Mouse (Mus musculus) olfactory bulb, adult 2 months (tissue): Measurements from ENCODE around the gene Atp6v0b. TPM values are rescaled to one million over a fixed set of nuclear protein-coding genes. Genes with fewer than 3 reads are reported as not detected.

Experiments used
- H3K27ac ChIP-seq: fragments of 200-500 bp; 2 replicates; pipeline ENCODE4 v1.5.1; 2012; ENCODE audit warnings: low read depth, low read length; ENCODE audit not compliant: insufficient read depth
- H3K4me1 ChIP-seq: fragments of 200-500 bp; 2 replicates; pipeline ENCODE4 v1.6.1; 2012; ENCODE audit warnings: low read length; ENCODE audit not compliant: control insufficient read depth, insufficient read depth
- H3K4me3 ChIP-seq: fragments of 200-500 bp; 2 replicates; pipeline ENCODE4 v1.5.1; 2012; ENCODE audit warnings: mild to moderate bottlenecking, low read depth, low read length, moderate library complexity; ENCODE audit not compliant: insufficient read depth
- CTCF ChIP-seq: fragments of 200-500 bp; IDR thresholded peaks from 2 replicates; pipeline ENCODE4 v1.5.1; 2012; ENCODE audit warnings: low read depth, mild to moderate bottlenecking, low read length, moderate library complexity; ENCODE audit not compliant: insufficient read depth
- POLR2A ChIP-seq: fragments of 200-500 bp; IDR thresholded peaks from 2 replicates; pipeline ENCODE4 v1.6.1; 2012; ENCODE audit warnings: mild to moderate bottlenecking, low read depth, low read length, moderate library complexity; ENCODE audit not compliant: insufficient read depth
- WGBS: fragments of 180-500 bp; shearing (Covaris S2); methylation state at CpG from one replicate; pipeline ENCODE4 v1.1.7; 2018; 5-methylcytosine and 5-hydroxymethylcytosine counted together
- polyA plus RNA-seq: library from polyadenylated mRNA; stranded (reverse); fragments of >200 nt; gene quantifications from 2 replicates; pipeline ENCODE4 v1.2.4, GENCODE M21; 2012; ENCODE audit warnings: low replicate concordance; ENCODE audit not compliant: missing spikeins, insufficient read depth, insufficient read length

Gene Atp6v0b
- polyA plus RNA-seq, 1 experiment = not detected

DNA sequence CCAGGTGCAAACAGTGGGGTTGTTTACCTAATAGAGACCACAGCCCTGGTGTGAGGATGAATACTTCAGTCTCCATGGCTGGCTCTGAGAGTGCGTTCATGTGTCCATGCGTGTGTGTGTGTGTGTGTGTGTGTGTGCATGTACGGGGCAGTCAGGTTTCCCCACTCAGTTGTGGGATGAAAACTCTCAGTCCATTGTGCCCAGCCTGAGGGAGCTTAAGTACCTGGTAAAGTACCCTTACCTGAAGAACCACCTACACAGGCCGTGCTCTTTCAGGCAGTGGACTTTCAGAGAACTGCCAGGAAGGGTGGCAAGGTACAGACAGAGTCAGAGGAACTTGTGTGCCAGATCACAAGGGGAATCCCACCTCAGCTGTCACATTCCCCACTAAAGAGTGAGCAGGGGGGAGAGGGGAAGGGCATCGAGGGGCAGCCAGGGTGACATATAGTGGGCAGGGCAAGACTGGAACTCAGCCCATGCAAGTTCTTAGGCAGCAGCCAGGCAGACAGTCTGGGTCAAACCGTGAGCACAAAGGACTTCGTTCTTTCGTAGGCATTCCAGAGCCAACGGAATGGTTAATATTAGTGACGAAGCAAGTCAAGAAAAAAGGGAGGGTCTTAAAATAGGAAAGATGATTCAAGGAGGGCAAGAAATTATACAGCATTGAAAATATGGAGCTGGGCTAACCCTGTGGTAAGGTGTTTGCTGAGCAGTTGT is 34.8 kb downstream of the Atp6v0b start:
- H3K4me3 ChIP-seq = no peak overlapping the region
- H3K4me1 ChIP-seq = peaks cover 10% of the 10 kb centered on the region
- H3K27ac ChIP-seq = 0 out of 2 replicates have a peak overlapping the region, but pooled peaks have one; percentile 3
- TF ChIP-seq CTCF = no peak
- no peak for TF ChIP-seq POLR2A
- WGBS = 78% methylated on average over 10 of the region's 10 CpGs

GRCm38 (mm10) chr4:117850871-117851270 is 36.3 kb downstream of the Atp6v0b start:
- no peak for TF ChIP-seq CTCF
- no peak for TF ChIP-seq POLR2A
- H3K4me1 ChIP-seq = peaks cover 11% of the 10 kb centered on the region
- WGBS = 80% methylated on average over 7 of the region's 7 CpGs
- H3K4me3 ChIP-seq = no peak overlapping the region
- H3K27ac ChIP-seq = no peak overlapping the region

GRCm38 (mm10) chr4:117850176-117850575 is 37.0 kb downstream of the Atp6v0b start:
- TF ChIP-seq CTCF (no peak), POLR2A (no peak)
- H3K27ac ChIP-seq = no peak overlapping the region
- H3K4me1 ChIP-seq = peaks cover 10% of the 10 kb centered on the region
- WGBS = 79% methylated on average over 7 of the region's 7 CpGs
- no peak overlapping the region for H3K4me3 ChIP-seq

- Histone ChIP-seq H3K4me3 (no peak overlapping the region), H3K4me1 (peaks cover 10% of the 10 kb centered on the region), H3K27ac (0 out of 2 replicates have a peak overlapping the region, but pooled peaks have one; percentile 8)
- TF ChIP-seq CTCF (no peak), POLR2A (no peak)
- WGBS = 67% methylated on average over 5 of the region's 5 CpGs
Observed at GRCm38 (mm10) chr4:117849506-117849905, 37.6 kb downstream of the Atp6v0b start.

DNA sequence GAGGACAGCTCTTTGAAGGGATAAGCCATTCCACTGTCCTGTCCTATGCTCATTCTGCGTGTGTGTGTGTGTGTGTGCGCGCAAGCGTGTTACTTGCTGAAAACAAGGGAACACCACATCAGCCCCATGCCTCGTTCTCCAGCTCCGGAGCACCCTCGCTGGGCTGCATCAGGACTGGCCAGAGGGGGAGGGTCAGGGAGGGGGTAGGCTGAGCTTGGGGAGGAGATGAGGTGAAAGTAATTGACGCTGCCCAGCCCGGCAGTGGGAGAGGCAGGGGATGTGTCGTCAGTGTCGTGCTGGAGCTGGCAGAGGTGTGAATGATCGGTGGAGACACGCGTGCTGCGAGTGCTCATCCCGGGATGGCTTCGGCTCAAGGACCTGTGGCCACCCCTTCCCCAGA is 38.1 kb downstream of the Atp6v0b start:
- H3K4me1 ChIP-seq = peaks cover 10% of the 10 kb centered on the region
- 0 out of 2 replicates have a peak overlapping the region, but pooled peaks have one; percentile 8 for H3K27ac ChIP-seq
- 72% methylated on average over 17 of the region's 17 CpGs for WGBS
- H3K4me3 ChIP-seq = no peak overlapping the region
- TF ChIP-seq POLR2A (no peak), CTCF (no peak)

- Histone ChIP-seq H3K4me3 (no peak overlapping the region), H3K27ac (no peak overlapping the region), H3K4me1 (peaks cover 10% of the 10 kb centered on the region)
- TF ChIP-seq POLR2A (no peak), CTCF (no peak)
- WGBS = 50% methylated on average over 2 of the region's 2 CpGs
Observed at GRCm38 (mm10) chr4:117847011-117847410, 40.1 kb downstream of the Atp6v0b start.

DNA sequence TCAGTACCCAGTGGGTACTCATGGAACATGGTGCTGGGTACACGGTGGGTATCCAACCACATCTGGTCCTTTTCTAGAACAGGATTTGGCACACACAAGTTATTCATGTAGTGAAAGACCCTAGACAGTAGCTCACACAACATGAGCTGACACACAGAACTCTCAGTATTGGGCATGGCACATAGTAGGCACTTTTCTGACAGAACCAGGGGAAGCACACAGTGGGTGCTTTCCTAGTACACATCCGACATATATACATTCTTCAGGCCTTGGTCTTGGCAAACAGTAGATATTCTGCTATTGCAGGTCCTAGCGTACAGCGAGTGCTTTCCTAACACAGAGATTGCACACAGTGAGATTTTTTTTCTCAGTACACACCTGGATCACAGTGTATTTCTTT is 40.9 kb downstream of the Atp6v0b start:
- H3K27ac ChIP-seq = no peak overlapping the region
- 96% methylated on average over 4 of the region's 4 CpGs for WGBS
- peaks cover 10% of the 10 kb centered on the region for H3K4me1 ChIP-seq
- TF ChIP-seq CTCF (no peak), POLR2A (no peak)
- H3K4me3 ChIP-seq = no peak overlapping the region

- no peak overlapping the region for H3K4me3 ChIP-seq
- WGBS = 87% methylated on average over 11 of the region's 11 CpGs
- H3K4me1 ChIP-seq = peaks cover 10% of the 10 kb centered on the region
- TF ChIP-seq POLR2A (no peak), CTCF (no peak)
- no peak overlapping the region for H3K27ac ChIP-seq
Observed at GRCm38 (mm10) chr4:117845316-117845715, 41.8 kb downstream of the Atp6v0b start.

DNA sequence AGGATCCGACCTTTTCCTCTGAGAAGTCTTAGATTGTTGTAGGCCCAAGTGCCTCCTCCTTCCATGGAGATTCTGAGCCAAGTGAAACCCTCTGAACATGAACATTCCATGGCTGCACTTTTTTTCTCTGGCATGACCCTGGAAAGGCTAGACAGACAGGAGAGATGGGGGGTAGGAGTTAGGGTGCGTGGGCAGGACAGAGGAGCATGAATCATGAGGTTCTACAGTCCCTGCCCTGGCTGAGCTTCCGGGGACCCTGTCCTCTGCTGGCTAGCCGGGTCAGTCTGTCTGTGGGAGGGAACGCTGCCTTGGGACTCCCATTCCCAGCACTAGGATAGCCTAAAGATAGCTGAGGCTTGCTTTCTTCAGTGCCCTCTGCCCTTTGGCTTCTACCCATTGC is 42.7 kb downstream of the Atp6v0b start:
- no peak for TF ChIP-seq POLR2A
- TF ChIP-seq CTCF = no peak
- Histone ChIP-seq H3K27ac (no peak overlapping the region), H3K4me3 (no peak overlapping the region), H3K4me1 (peaks cover 10% of the 10 kb centered on the region)
- 83% methylated on average over 5 of the region's 5 CpGs for WGBS

GRCm38 (mm10) chr4:117843101-117843500 is 44.0 kb downstream of the Atp6v0b start:
- TF ChIP-seq POLR2A = no peak
- no peak for TF ChIP-seq CTCF
- no peak overlapping the region for H3K27ac ChIP-seq
- 82% methylated on average over 5 of the region's 5 CpGs for WGBS
- H3K4me1 ChIP-seq = peaks cover 3% of the 10 kb centered on the region; the same call in 1 of the 2 replicates
- H3K4me3 ChIP-seq = no peak overlapping the region
